Mouse (Mus musculus) heart, adult 2 months (tissue): Measurements from ENCODE around the gene Fgfr2. TPM values are rescaled to one million over a fixed set of nuclear protein-coding genes. Genes with fewer than 3 reads are reported as not detected.
A peak's percentile ranks its signal among the peaks of the same experiment; 100 is the strongest.
"Not testable (repeated sequence)": the region's sequence is repeated elsewhere in the genome, so short reads cannot be mapped to it uniquely, and the experiment has no call there.

Experiments
- DNase-seq, 2 experiments: peaks; one replicate each; pipeline ENCODE4 v3.0.0; 2021
- H3K27ac ChIP-seq: fragments of 200-600 bp; 2 replicates; pipeline ENCODE4 v1.8.1; 2022
- H3K27me3 ChIP-seq: fragments of 200-500 bp; 2 replicates; pipeline ENCODE4 v1.6.1; 2012; ENCODE audit warnings: mild to moderate bottlenecking, low read length, inconsistent platforms, mixed read lengths; ENCODE audit not compliant: control insufficient read depth, insufficient read depth
- H3K36me3 ChIP-seq: fragments of 200-500 bp; 2 replicates; pipeline ENCODE4 v1.6.1; 2012; ENCODE audit warnings: low read length, inconsistent platforms; ENCODE audit not compliant: control insufficient read depth, insufficient read depth
- H3K4me1 ChIP-seq: fragments of 200-500 bp; 2 replicates; pipeline ENCODE4 v1.6.1; 2011; ENCODE audit warnings: low read length; ENCODE audit not compliant: control insufficient read depth, insufficient read depth
- H3K4me3 ChIP-seq: fragments of 200-600 bp; 2 replicates; pipeline ENCODE4 v1.8.1; 2022
- H3K79me2 ChIP-seq: fragments of 200-500 bp; replicated peaks from 2 replicates; pipeline ENCODE4 v1.6.1; 2012; ENCODE audit warnings: mild to moderate bottlenecking, inconsistent platforms, low read length, moderate library complexity, mixed read lengths; ENCODE audit not compliant: control insufficient read depth, insufficient read depth
- H3K9ac ChIP-seq: fragments of 200-500 bp; 2 replicates; pipeline ENCODE4 v1.6.1; 2012; ENCODE audit warnings: low read depth, mild to moderate bottlenecking, control low read depth, inconsistent platforms, low read length, mixed read lengths
- CTCF ChIP-seq: fragments of 200-600 bp; IDR thresholded peaks from 2 replicates; pipeline ENCODE4 v1.8.1; 2022; ENCODE audit warnings: antibody characterized with exemption, mild to moderate bottlenecking, moderate library complexity
- EP300 ChIP-seq: fragments of 200-500 bp; IDR thresholded peaks from 2 replicates; pipeline ENCODE4 v1.6.1; 2011; ENCODE audit warnings: low read depth, low read length, control low read depth; ENCODE audit not compliant: insufficient read depth
- POLR2A ChIP-seq: fragments of 200-500 bp; IDR thresholded peaks from 2 replicates; pipeline ENCODE4 v1.6.1; 2011; ENCODE audit warnings: mild to moderate bottlenecking, low read depth, low read length, control low read depth; ENCODE audit not compliant: insufficient read depth
- WGBS: fragments of 180-500 bp; shearing (Covaris S2); methylation state at CpG from one replicate; pipeline ENCODE4 v1.1.7; 2018; 5-methylcytosine and 5-hydroxymethylcytosine counted together
- intact Hi-C: fragments of 180-260 bp; cut with DNase I; formaldehyde crosslinking; loops from one replicate; pipeline ENCODE4 v1.15.1; 2025
- polyA plus RNA-seq: library from polyadenylated mRNA; depleted of rRNA; stranded (reverse); fragments of >200 nt; gene quantifications from 2 replicates; pipeline ENCODE4 v1.2.3, GENCODE M21; 2012
- total RNA-seq, 2 experiments: library from RNA; stranded (reverse); gene quantifications; 2 replicates each; pipeline ENCODE4 v1.2.3; 2021

Fgfr2 gene
- total and polyA plus RNA-seq, 3 experiments = 1.1 to 2.0 (median 1.3) TPM

DNA sequence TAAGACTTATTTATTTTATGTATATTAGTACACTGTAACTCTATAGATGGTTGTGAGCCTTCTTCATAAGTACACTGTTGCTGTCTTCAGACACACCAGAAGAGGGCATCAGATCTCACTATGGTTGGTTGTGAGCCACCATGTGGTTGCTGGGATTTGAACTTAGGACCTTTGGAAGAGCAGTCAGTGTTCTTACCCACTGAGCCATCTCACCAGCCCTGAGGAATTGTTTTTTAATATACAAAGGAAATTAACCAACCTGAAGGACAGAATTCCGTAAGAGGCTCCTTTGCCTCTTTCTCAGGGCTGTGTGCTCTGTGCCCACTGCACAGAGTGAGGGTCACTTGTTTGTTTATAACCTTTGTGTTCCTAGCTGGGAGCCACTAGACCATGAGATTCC, 2455.1 kb downstream of the Fgfr2 start:
- 84% methylated on average over 1 of the region's 1 CpGs for WGBS
- peak overlapping the region; percentile 80 for H3K27ac ChIP-seq

DNA sequence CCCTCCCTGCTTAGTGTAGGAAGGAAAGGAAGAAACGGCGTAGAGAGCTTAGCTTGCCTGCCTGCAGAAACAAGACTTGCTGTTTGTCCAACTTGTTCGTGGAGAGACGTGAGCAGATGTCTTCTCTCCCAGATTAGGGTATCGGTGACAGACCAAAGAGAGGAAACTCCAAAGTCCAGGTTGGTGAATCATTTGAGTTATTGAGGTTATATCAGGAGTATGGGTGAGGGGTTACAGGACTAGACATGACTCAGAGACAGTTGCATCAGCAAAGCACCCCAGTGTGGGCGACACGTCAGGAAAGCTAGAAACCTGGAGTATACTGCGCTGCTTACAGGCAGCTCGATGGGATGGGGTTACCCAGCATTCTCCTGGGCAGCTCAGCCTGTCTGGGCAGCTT, 2457.8 kb downstream of the Fgfr2 start:
- H3K27me3 ChIP-seq = no peaks in the 10 kb centered on the region
- no peaks in the 10 kb centered on the region; the same call in 1 of the 2 replicates for H3K79me2 ChIP-seq
- no peak overlapping the region for H3K9ac ChIP-seq
- intact Hi-C loops = no loop called here
- no peak overlapping the region for H3K4me3 ChIP-seq
- TF ChIP-seq CTCF (no peak), EP300 (no peak), POLR2A (no peak)
- H3K4me1 ChIP-seq = peaks cover 27% of the 10 kb centered on the region
- H3K27ac ChIP-seq = no peak overlapping the region
- peaks cover 15% of the 10 kb centered on the region for H3K36me3 ChIP-seq
- DNase-seq = no peak
- 91% methylated on average over 9 of the region's 9 CpGs for WGBS

More for the DNA sequence above, 2455.1 kb downstream of the Fgfr2 start:
- TF ChIP-seq CTCF = peak; percentile 40
- H3K79me2 ChIP-seq, H3K9ac ChIP-seq, H3K4me3 ChIP-seq, H3K27me3 ChIP-seq, DNase-seq, intact Hi-C loops: not testable (repeated sequence)
- Histone ChIP-seq H3K4me1 (peaks cover 39% of the 10 kb centered on the region), H3K36me3 (peaks cover 20% of the 10 kb centered on the region)

GRCm38 (mm10) chr7:130664629-130665028, 2458.5 kb downstream of the Fgfr2 start:
- H3K4me3 ChIP-seq = no peak overlapping the region
- 93% methylated on average over 5 of the region's 5 CpGs for WGBS
- intact Hi-C loops = no loop called here
- H3K9ac ChIP-seq = no peak overlapping the region
- H3K27me3 ChIP-seq = no peaks in the 10 kb centered on the region
- H3K4me1 ChIP-seq = peaks cover 25% of the 10 kb centered on the region
- H3K79me2 ChIP-seq = no peaks in the 10 kb centered on the region; the same call in 1 of the 2 replicates
- no peak for DNase-seq
- peaks cover 12% of the 10 kb centered on the region for H3K36me3 ChIP-seq
- TF ChIP-seq EP300 = no peak
- TF ChIP-seq CTCF = peak; percentile 47
- no peak for TF ChIP-seq POLR2A
- peak overlapping the region; percentile 33 for H3K27ac ChIP-seq

DNA sequence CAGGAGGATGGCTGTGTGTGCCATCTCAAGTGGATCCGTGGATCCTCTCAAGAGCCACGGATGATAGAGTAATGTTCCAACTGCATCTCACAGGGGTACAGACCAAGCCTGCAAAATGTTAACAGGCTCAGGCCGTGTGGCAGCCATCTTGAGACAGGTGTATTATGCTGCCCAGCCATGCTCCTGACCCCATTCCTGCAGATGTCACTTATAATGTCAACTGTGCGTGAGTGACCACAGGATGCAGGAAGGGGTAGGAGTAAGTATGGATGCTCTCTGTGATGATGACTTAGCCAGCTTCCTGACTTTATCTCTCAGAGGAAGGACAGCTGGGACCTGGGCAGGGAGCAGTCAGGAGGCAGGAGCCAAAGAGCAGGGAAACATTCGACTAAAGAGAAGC, 2459.1 kb downstream of the Fgfr2 start:
- TF ChIP-seq CTCF = no peak
- TF ChIP-seq EP300 = no peak
- TF ChIP-seq POLR2A = no peak
- intact Hi-C loops = no loop called here
- peaks cover 7% of the 10 kb centered on the region; the same call in 1 of the 2 replicates for H3K36me3 ChIP-seq
- peaks cover 20% of the 10 kb centered on the region for H3K4me1 ChIP-seq
- WGBS = 68% methylated on average over 5 of the region's 5 CpGs
- H3K4me3 ChIP-seq = no peak overlapping the region
- H3K79me2 ChIP-seq = no peaks in the 10 kb centered on the region; the same call in 1 of the 2 replicates
- no peak overlapping the region for H3K9ac ChIP-seq
- DNase-seq = no peak
- peak overlapping the region; percentile 33 for H3K27ac ChIP-seq
- H3K27me3 ChIP-seq = no peaks in the 10 kb centered on the region

DNA sequence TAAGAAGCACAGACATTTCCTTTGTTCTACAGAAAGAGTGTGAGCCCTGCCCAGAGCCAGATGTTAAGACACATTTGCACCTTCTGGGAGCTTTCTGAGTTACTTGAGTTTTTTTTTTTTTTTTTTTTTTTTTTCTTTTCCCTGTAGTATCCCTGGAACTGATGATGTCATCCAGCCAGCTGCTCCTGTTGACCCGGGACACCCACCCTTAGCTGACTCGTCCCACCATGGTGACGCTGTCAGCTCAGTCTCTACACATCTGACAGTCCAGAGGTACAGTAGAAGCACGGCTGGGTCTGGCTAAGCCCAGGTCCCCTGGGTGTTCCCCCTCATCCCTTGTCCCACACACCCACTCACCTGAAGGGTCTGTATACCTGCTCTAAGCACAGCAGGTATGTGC, 2460.3 kb downstream of the Fgfr2 start:
- WGBS = 38% methylated on average over 4 of the region's 4 CpGs
- Histone ChIP-seq H3K27me3 (no peaks in the 10 kb centered on the region), H3K79me2 (no peaks in the 10 kb centered on the region; the same call in 1 of the 2 replicates), H3K36me3 (peaks cover 7% of the 10 kb centered on the region), H3K9ac (no peak overlapping the region), H3K4me1 (peaks cover 21% of the 10 kb centered on the region), H3K27ac (no peak overlapping the region; the same call in 1 of the 2 replicates), H3K4me3 (no peak overlapping the region)
- intact Hi-C loops = no loop called here
- TF ChIP-seq POLR2A = no peak
- TF ChIP-seq EP300 = no peak
- TF ChIP-seq CTCF = no peak
- no peak for DNase-seq

DNA sequence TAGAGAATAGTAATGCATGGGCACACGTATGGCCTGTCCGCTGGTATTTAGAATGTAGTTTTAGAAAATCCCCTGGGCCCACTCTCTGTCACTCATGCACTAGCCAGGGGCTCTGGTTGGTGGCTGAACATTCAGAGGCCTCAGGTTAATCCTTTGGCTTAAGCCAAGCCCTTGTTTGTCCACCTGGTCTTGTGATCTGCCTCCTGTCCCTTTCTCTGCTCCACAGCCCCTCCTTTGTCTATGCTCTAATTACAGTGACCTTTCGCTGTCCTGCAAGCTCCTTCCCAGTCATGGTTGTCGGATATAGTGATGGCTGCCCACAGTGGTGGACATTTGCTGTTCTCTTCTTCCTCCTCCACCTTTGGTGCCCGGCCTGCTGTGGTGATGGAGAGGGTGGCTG, 2460.9 kb downstream of the Fgfr2 start:
- Histone ChIP-seq H3K36me3 (peaks cover 10% of the 10 kb centered on the region), H3K4me3 (no peak overlapping the region), H3K27ac (peak overlapping the region; percentile 45), H3K27me3 (no peaks in the 10 kb centered on the region), H3K79me2 (no peaks in the 10 kb centered on the region; the same call in 1 of the 2 replicates), H3K9ac (no peak overlapping the region), H3K4me1 (peaks cover 25% of the 10 kb centered on the region)
- no peak for DNase-seq
- intact Hi-C loops = no loop called here
- WGBS = 63% methylated on average over 5 of the region's 5 CpGs
- no peak for TF ChIP-seq POLR2A
- no peak for TF ChIP-seq CTCF
- TF ChIP-seq EP300 = no peak
